Mouse (Mus musculus) liver, embryonic 13.5 days (tissue): ENCODE results near the gene Dclre1a. TPM values are rescaled to one million over a fixed set of nuclear protein-coding genes. Genes with fewer than 3 reads are reported as not detected.
"Not testable (repeated sequence)": the region's sequence is repeated elsewhere in the genome, so short reads cannot be mapped to it uniquely, and the experiment has no call there.

ENCODE experiments used
- ATAC-seq: fragments of 200-750 bp; cut with Nextera tagmentation; 2 replicates; pipeline ENCODE4 v1.8.0; 2017; ENCODE audit warnings: low read depth, mild to moderate bottlenecking, moderate number of reproducible peaks, moderate library complexity
- DNase-seq: peaks from one replicate; pipeline ENCODE4 v3.0.0; 2022
- H3K27ac ChIP-seq: fragments of 300-500 bp; sonication (generic); 2 replicates; pipeline ENCODE4 v1.5.1; 2015; ENCODE audit warnings: moderate library complexity, mild to moderate bottlenecking, inconsistent platforms
- H3K27me3 ChIP-seq: fragments of 300-500 bp; sonication (generic); 2 replicates; pipeline ENCODE4 v1.6.1; 2015; ENCODE audit warnings: mild to moderate bottlenecking, inconsistent platforms
- H3K36me3 ChIP-seq: fragments of 300-500 bp; sonication (generic); 2 replicates; pipeline ENCODE4 v1.6.1; 2015; ENCODE audit warnings: mild to moderate bottlenecking, inconsistent platforms
- H3K4me1 ChIP-seq: fragments of 300-500 bp; sonication (generic); replicated peaks from 2 replicates; pipeline ENCODE4 v1.6.1; 2015; ENCODE audit warnings: inconsistent platforms
- H3K4me2 ChIP-seq: fragments of 300-500 bp; sonication (generic); 2 replicates; pipeline ENCODE4 v1.6.1; 2015; ENCODE audit warnings: inconsistent platforms, mild to moderate bottlenecking, moderate library complexity
- H3K4me3 ChIP-seq: fragments of 300-500 bp; sonication (generic); replicated peaks from 2 replicates; pipeline ENCODE4 v1.5.1; 2015; ENCODE audit warnings: mild to moderate bottlenecking, inconsistent platforms
- H3K9ac ChIP-seq: fragments of 300-500 bp; sonication (generic); 2 replicates; pipeline ENCODE4 v1.6.1; 2015; ENCODE audit warnings: mild to moderate bottlenecking, inconsistent platforms
- H3K9me3 ChIP-seq: fragments of 300-500 bp; sonication (generic); replicated peaks from 2 replicates; pipeline ENCODE4 v1.6.1; 2016; ENCODE audit warnings: inconsistent platforms
- WGBS: fragments of 180-500 bp; shearing (Covaris S2); methylation state at CpG from one replicate; pipeline ENCODE4 v1.1.7; 2015; ENCODE audit not compliant: insufficient replicate concordance; 5-methylcytosine and 5-hydroxymethylcytosine counted together
- polyA plus RNA-seq: library from polyadenylated mRNA; unstranded; fragments of >200 nt; fragmentation: Nextera tagmentation; extraction: Ambion mirVana; gene quantifications from 2 replicates; pipeline ENCODE4 v1.2.1, GENCODE M21; 2015

The Dclre1a gene
- polyA plus RNA-seq, 1 experiment from 2014 or later, result 19.2 TPM

DNA sequence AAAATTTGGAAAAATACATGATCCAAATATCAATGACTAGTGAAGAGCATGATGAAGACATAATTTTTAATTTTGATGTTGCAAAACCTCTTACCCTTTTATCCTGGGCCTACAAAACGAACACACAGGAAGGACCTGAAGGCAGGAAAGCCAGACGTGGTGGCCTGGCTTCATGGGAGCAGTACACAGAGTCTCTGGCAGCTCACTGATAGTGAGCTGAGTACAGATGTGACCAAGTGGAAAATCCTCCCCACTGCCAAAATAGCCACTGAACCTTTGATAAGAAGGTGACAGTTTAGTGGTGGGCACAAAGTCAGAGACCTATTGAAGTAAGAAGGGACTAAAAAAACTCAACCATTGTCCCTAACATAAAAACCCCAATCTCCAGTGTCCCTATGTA, 34.5 kb downstream of the Dclre1a start:
- ATAC-seq, DNase-seq, H3K27me3 ChIP-seq, H3K4me1 ChIP-seq, H3K9ac ChIP-seq, H3K4me3 ChIP-seq, H3K27ac ChIP-seq, H3K9me3 ChIP-seq, H3K4me2 ChIP-seq, H3K36me3 ChIP-seq: not testable (repeated sequence)
- no CpG with 5 or more reads among the region's 2 CpGs for WGBS

- not testable (repeated sequence) for H3K27ac ChIP-seq, H3K27me3 ChIP-seq, H3K9me3 ChIP-seq, DNase-seq, H3K4me1 ChIP-seq, H3K36me3 ChIP-seq, ATAC-seq, H3K4me3 ChIP-seq, H3K4me2 ChIP-seq, H3K9ac ChIP-seq
- no CpG with 5 or more reads among the region's 4 CpGs for WGBS
Observed at GRCm38 (mm10) chr19:56511207-56511606, 36.8 kb downstream of the Dclre1a start.

DNA sequence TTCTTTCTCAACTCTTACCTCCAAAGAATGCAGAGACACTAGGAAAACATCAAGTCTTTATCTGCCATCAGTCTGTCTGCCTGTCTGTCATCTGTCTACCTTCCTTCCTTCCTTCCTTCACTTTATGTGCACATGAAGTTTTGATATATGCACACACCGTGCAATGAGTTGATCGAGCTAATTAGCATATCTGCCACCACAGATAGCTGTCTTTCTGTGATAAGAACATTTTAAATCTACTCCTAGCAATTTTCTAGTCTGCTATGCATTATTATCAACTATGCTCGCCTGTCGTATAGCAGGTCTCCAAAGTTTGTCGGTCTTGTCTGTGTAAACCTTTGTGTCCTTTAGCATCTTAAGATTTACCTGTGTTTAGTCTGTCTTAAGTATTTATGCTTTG, 44.5 kb downstream of the Dclre1a start:
- no CpG with 5 or more reads among the region's 5 CpGs for WGBS
- not testable (repeated sequence) for H3K4me2 ChIP-seq, H3K9me3 ChIP-seq, H3K27me3 ChIP-seq, H3K9ac ChIP-seq, H3K36me3 ChIP-seq, DNase-seq, H3K27ac ChIP-seq, ATAC-seq, H3K4me3 ChIP-seq, H3K4me1 ChIP-seq

GRCm38 (mm10) chr19:56503069-56503468, 45.0 kb downstream of the Dclre1a start:
- H3K4me2 ChIP-seq, H3K9me3 ChIP-seq, H3K36me3 ChIP-seq, H3K9ac ChIP-seq, DNase-seq, H3K4me1 ChIP-seq, H3K4me3 ChIP-seq, ATAC-seq, H3K27ac ChIP-seq, H3K27me3 ChIP-seq: not testable (repeated sequence)
- WGBS, result no CpG with 5 or more reads among the region's 5 CpGs

DNA sequence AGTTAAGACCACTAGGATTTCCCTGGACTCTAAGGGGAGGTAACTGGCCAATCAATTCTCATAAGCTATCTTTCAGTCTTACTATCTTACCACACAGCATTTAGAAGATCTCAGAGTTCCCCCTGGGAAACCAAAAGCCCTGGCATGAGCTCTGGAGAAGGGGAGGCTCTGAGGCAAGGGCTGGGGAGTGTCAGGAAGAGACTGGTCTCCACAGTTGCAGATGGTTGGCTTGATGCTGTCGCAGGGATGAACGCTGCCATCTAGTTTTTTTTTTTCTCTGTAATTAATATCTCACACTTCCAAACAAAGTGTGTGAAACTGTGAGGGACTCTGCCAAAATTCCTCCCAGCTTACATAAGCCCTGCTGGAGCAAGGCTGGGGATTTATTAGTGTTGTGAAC, 53.9 kb downstream of the Dclre1a start:
- H3K27me3 ChIP-seq, H3K4me1 ChIP-seq, H3K4me2 ChIP-seq, H3K27ac ChIP-seq, H3K9ac ChIP-seq, H3K9me3 ChIP-seq, ATAC-seq, H3K36me3 ChIP-seq, H3K4me3 ChIP-seq, DNase-seq: not testable (repeated sequence)
- no CpG with 5 or more reads among the region's 2 CpGs for WGBS

- no peaks in the 10 kb centered on the region for H3K9me3 ChIP-seq
- peaks cover 10% of the 10 kb centered on the region; the same call in 1 of the 2 replicates for H3K4me1 ChIP-seq
- no peak overlapping the region for H3K4me2 ChIP-seq
- WGBS, result 77% methylated on average over 6 of the region's 6 CpGs
- ATAC-seq (no peak), DNase-seq (no peak)
- H3K27ac ChIP-seq, result no peak overlapping the region
- no peaks in the 10 kb centered on the region for H3K36me3 ChIP-seq
- no peak overlapping the region for H3K4me3 ChIP-seq
- no peak overlapping the region for H3K9ac ChIP-seq
- H3K27me3 ChIP-seq, result no peaks in the 10 kb centered on the region
Observed at GRCm38 (mm10) chr19:56489601-56490000, 58.4 kb downstream of the Dclre1a start.

GRCm38 (mm10) chr19:56487339-56487738, 60.7 kb downstream of the Dclre1a start:
- WGBS, result 53% methylated on average over 2 of the region's 2 CpGs
- Histone ChIP-seq H3K36me3 (no peaks in the 10 kb centered on the region), H3K27me3 (no peaks in the 10 kb centered on the region), H3K4me3 (no peak overlapping the region), H3K4me2 (no peak overlapping the region), H3K4me1 (peaks cover 10% of the 10 kb centered on the region; the same call in 1 of the 2 replicates), H3K9me3 (no peaks in the 10 kb centered on the region), H3K9ac (no peak overlapping the region), H3K27ac (no peak overlapping the region)
- no peak for ATAC-seq
- DNase-seq, result no peak

GRCm38 (mm10) chr19:56486926-56487325, 61.1 kb downstream of the Dclre1a start:
- Histone ChIP-seq H3K4me2 (no peak overlapping the region), H3K27ac (no peak overlapping the region), H3K9ac (no peak overlapping the region), H3K36me3 (no peaks in the 10 kb centered on the region), H3K27me3 (no peaks in the 10 kb centered on the region), H3K4me1 (peaks cover 10% of the 10 kb centered on the region; the same call in 1 of the 2 replicates), H3K9me3 (no peaks in the 10 kb centered on the region), H3K4me3 (no peak overlapping the region)
- ATAC-seq (no peak), DNase-seq (no peak)
- 60% methylated on average over 7 of the region's 7 CpGs for WGBS

GRCm38 (mm10) chr19:56485376-56486271, 62.4 kb downstream of the Dclre1a start:
- H3K4me1 ChIP-seq, result peaks cover 10% of the 10 kb centered on the region; the same call in 1 of the 2 replicates
- H3K4me3 ChIP-seq, result no peak overlapping the region
- H3K4me2 ChIP-seq, result no peak overlapping the region
- no peaks in the 10 kb centered on the region for H3K36me3 ChIP-seq
- WGBS, result 46% methylated on average over 13 of the region's 13 CpGs
- H3K9me3 ChIP-seq, result no peaks in the 10 kb centered on the region
- H3K27ac ChIP-seq, result peak overlapping the region; percentile 27; the same call in 1 of the 2 replicates
- no peaks in the 10 kb centered on the region for H3K27me3 ChIP-seq
- DNase-seq (no peak), ATAC-seq (no peak)
- no peak overlapping the region for H3K9ac ChIP-seq

DNA sequence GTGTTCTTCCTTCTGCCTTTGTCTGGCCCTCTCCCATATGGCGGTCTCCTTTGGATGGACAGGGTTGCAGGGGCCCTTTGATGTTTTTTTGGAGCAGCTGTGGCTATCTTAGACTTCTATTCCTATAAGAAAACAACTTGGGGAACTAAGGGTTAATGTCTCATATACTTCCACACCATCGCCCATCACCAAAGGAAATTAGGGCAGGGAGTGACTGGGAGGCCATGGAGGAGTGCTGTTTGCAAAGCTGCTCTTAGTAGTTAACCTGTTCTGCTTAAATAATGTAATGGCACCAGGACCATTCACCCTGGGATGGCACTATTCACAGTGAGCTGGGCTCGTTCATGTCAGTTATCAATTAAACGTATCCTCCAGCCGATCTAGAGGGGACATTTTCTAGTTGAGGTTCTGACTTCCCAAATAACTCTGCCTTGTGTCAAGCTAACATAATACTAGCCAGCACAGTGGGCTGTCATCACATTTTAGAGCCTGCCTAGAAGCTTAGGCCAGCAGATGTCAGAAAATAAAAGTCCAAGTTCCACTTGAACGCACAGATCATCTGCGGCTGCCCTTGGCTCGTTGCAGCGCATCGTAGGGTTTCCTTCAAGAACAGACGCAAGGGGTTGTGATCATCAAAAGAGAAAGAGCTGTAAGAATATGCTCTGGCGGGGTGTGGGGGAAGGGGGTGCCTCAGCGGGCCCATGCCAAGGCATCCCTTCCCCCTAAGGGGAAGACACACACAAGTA, 63.2 kb downstream of the Dclre1a start:
- Histone ChIP-seq H3K9me3 (no peaks in the 10 kb centered on the region), H3K4me1 (peaks cover 10% of the 10 kb centered on the region; the same call in 1 of the 2 replicates), H3K9ac (no peak overlapping the region), H3K36me3 (no peaks in the 10 kb centered on the region), H3K27me3 (no peaks in the 10 kb centered on the region), H3K27ac (peak overlapping the region; percentile 27; the same call in 1 of the 2 replicates), H3K4me2 (no peak overlapping the region), H3K4me3 (no peak overlapping the region)
- 71% methylated on average over 13 of the region's 13 CpGs for WGBS
- ATAC-seq (no peak), DNase-seq (no peak)
